Comparison of ENCODE assay signal across 10 mouse cellular contexts in the genomic region with DNA sequence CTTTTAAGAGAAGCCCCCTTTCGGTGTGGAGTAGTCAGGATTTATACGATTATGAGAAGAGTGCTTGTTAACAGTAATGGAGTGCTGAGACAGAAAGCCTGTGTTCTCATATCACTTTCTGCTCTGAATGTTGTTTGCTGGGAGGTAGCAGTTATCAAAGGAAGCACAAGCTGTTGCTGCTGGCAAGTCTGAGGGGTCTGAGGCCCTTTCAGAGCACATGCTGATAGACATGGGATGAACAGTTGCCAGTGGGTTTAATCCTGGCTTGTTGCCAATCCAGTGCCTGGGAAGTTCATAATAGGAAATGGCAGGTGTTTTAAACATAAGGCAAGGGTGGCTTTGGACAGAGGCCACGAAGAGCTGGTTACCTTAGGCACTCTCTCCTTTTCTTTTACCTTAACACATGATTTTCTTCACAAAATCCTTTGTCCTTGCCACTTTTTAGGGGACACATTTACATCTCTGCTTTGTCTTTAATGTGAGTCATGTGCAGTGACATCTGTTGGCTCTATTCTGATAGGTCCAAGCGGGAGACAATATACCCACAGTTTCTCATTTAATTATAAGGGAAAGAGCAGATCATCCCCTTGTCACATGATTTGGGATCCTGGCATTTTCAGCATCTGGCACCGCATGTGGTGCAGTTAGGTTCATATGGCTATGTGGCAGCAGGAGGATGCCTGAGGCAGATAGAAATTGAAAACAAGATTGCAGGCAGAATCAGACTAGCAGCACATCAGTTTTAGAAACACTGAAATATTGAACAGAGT.
DNase-seq lines count a peak whose midpoint lies in the region; ATAC-seq lines count a peak whose summit lies in the region.
"Had no signal": no experiment of that assay in that cellular context is flagged by ENCODE, and none has a peak within 500 bp of the region (broad histone marks: within the 10 kb centered on the region; RNA-seq: fewer than 3 reads in every experiment).

No protein-coding gene starts in this region.

- no peak overlapping the region for H3K4me2 ChIP-seq in neural tube, embryonic 12.5 days (replicated peaks)
- H3K4me2 ChIP-seq in heart, embryonic 12.5 days = no peak overlapping the region
- H3K4me2 ChIP-seq: liver, embryonic 12.5 days had no signal

- no peaks in the 10 kb centered on the region for H3K36me3 ChIP-seq in neural tube, embryonic 12.5 days
- H3K36me3 ChIP-seq in heart, embryonic 12.5 days = no peaks in the 10 kb centered on the region
- H3K36me3 ChIP-seq: G1E; liver, embryonic 12.5 days had no signal

- no peaks in the 10 kb centered on the region for H3K27me3 ChIP-seq in neural tube, embryonic 12.5 days (replicated peaks)
- H3K27me3 ChIP-seq in heart, embryonic 12.5 days (replicated peaks) = no peaks in the 10 kb centered on the region
- H3K27me3 ChIP-seq: liver, embryonic 12.5 days had no signal

- no peaks in the 10 kb centered on the region for H3K9me3 ChIP-seq in neural tube, embryonic 12.5 days
- H3K9me3 ChIP-seq in heart, embryonic 12.5 days (replicated peaks) = no peaks in the 10 kb centered on the region
- H3K9me3 ChIP-seq: liver, embryonic 12.5 days had no signal

- peak; percentile 81 for ATAC-seq in neural tube, embryonic 12.5 days (ENCODE audit: low FRiP score, low read depth)
- no peak for ATAC-seq in heart, embryonic 12.5 days (ENCODE audit: insufficient number of reproducible peaks, low FRiP score)
- ATAC-seq: liver, embryonic 12.5 days had no signal

- H3K9ac ChIP-seq in neural tube, embryonic 12.5 days = no peak overlapping the region
- no peak overlapping the region for H3K9ac ChIP-seq in heart, embryonic 12.5 days
- H3K9ac ChIP-seq: liver, embryonic 12.5 days had no signal

- peak; percentile 2 for DNase-seq in cerebellum, adult 11 months
- DNase-seq in cerebellum, postnatal 14 days = peak; percentile 78 to 84
- DNase-seq in layer of hippocampus, adult 11-12 months (ENCODE audit: low spot score) = peak; percentile 68
- no peak for DNase-seq in urinary bladder, postnatal 14 days (ENCODE audit: low spot score)
- DNase-seq in kidney, postnatal 4 days = no peak
- DNase-seq: adrenal gland, postnatal 25 days had no signal

- WGBS in neural tube, embryonic 12.5 days = 66% methylated on average over 5 of the region's 5 CpGs
- WGBS in heart, embryonic 12.5 days = 69% methylated on average over 5 of the region's 5 CpGs

- H3K4me1 ChIP-seq in neural tube, embryonic 12.5 days = no peaks in the 10 kb centered on the region
- no peaks in the 10 kb centered on the region for H3K4me1 ChIP-seq in heart, embryonic 12.5 days (replicated peaks)
- H3K4me1 ChIP-seq: liver, embryonic 12.5 days had no signal

- no peak overlapping the region for H3K27ac ChIP-seq in neural tube, embryonic 12.5 days
- H3K27ac ChIP-seq in heart, embryonic 12.5 days (ENCODE audit: poor library complexity, severe bottlenecking) = no peak overlapping the region
- H3K27ac ChIP-seq: liver, embryonic 12.5 days had no signal

- no peak overlapping the region for H3K4me3 ChIP-seq in neural tube, embryonic 12.5 days
- H3K4me3 ChIP-seq in heart, embryonic 12.5 days = no peak overlapping the region
- H3K4me3 ChIP-seq: liver, embryonic 12.5 days had no signal

Comparison
In these comparisons a context has a peak if more than half of its experiments do, and no peak if none do; other contexts are left out.
1. DNase-seq: peak in cerebellum, adult 11 months (single experiment), cerebellum, postnatal 14 days (2 of 2) and layer of hippocampus, adult 11-12 months (single experiment); none in urinary bladder, postnatal 14 days (single experiment) and kidney, postnatal 4 days (0 of 2).